Mouse (Mus musculus): ENCODE measurements around the gene Msh6.

- TF ChIP-seq CTCF (IDR thresholded peaks at IDR 0.05) = no peak
- no peak for TF ChIP-seq EP300 (IDR thresholded peaks at IDR 0.05)
Observed at GRCm38 (mm10) chr17:88031755-88032154, 56.9 kb downstream of the Msh6 start.

Measured in lung, postnatal 0 days (tissue).